Mouse (Mus musculus): ENCODE measurements at regions not wholly inside any gene's neighbourhood (a gene's known extent, or its start where the extent isn't known, plus 50 kb on each side); places are given as distances from the start of the nearest gene placed in this dataset.

GRCm38 (mm10) chr1:41431127-41431690 lies 625.8 kb downstream of the Tmem182 start:
- Histone ChIP-seq H3K27ac (replicated peaks) (no peak overlapping the region), H3K9ac (replicated peaks) (no peak overlapping the region), H3K4me3 (replicated peaks) (no peak overlapping the region), H3K36me3 (no peaks in the 10 kb centered on the region), H3K4me2 (no peak overlapping the region), H3K27me3 (replicated peaks) (no peaks in the 10 kb centered on the region), H3K9me3 (replicated peaks) (no peaks in the 10 kb centered on the region), H3K4me1 (0 out of 2 replicates have a peak, but pooled peaks cover 8% of the 10 kb centered on the region)
- WGBS: 32% methylated on average over 7 of the region's 7 CpGs
- no peak for ATAC-seq (ENCODE audit: low FRiP score)

GRCm38 (mm10) chr1:41435379-41435778 lies 630.0 kb downstream of the Tmem182 start:
- H3K36me3 ChIP-seq: no peaks in the 10 kb centered on the region
- 76% methylated on average over 3 of the region's 3 CpGs for WGBS
- no peak for ATAC-seq (ENCODE audit: low FRiP score)
- H3K4me3 ChIP-seq (replicated peaks): no peak overlapping the region
- H3K9ac ChIP-seq (replicated peaks): no peak overlapping the region
- H3K27me3 ChIP-seq (replicated peaks): no peaks in the 10 kb centered on the region
- 0 out of 2 replicates have a peak, but pooled peaks cover 6% of the 10 kb centered on the region for H3K4me1 ChIP-seq
- no peak overlapping the region for H3K27ac ChIP-seq (replicated peaks)
- H3K9me3 ChIP-seq (replicated peaks): no peaks in the 10 kb centered on the region
- H3K4me2 ChIP-seq: no peak overlapping the region

GRCm38 (mm10) chr1:41449972-41450371 lies 644.6 kb downstream of the Tmem182 start:
- Histone ChIP-seq H3K9me3 (replicated peaks) (no peaks in the 10 kb centered on the region), H3K4me2 (no peak overlapping the region), H3K27me3 (replicated peaks) (no peaks in the 10 kb centered on the region), H3K9ac (replicated peaks) (no peak overlapping the region), H3K4me1 (no peaks in the 10 kb centered on the region), H3K36me3 (no peaks in the 10 kb centered on the region), H3K4me3 (replicated peaks) (no peak overlapping the region), H3K27ac (replicated peaks) (no peak overlapping the region)
- ATAC-seq (ENCODE audit: low FRiP score): no peak

All from neural tube, embryonic 15.5 days (tissue).